Mouse (Mus musculus) embryonic fibroblast, embryonic 13.5 days (primary cell): ENCODE results near the gene Rad51d. TPM values are rescaled to one million over a fixed set of nuclear protein-coding genes. Genes with fewer than 3 reads are reported as not detected.
A peak's percentile ranks its signal among the peaks of the same experiment; 100 is the strongest.

ENCODE experiments used
- H3K27ac ChIP-seq: 2 replicates; pipeline ENCODE4 v1.5.1; 2012; ENCODE audit warnings: low read length, control low read depth, inconsistent platforms; ENCODE audit not compliant: insufficient read depth
- H3K4me1 ChIP-seq: 2 replicates; pipeline ENCODE4 v1.6.1; 2011; ENCODE audit warnings: low read length; ENCODE audit not compliant: control insufficient read depth, insufficient read depth
- H3K4me3 ChIP-seq: 2 replicates; pipeline ENCODE4 v1.5.1; 2011; ENCODE audit warnings: mild to moderate bottlenecking, control low read depth, low read length; ENCODE audit not compliant: insufficient read depth
- CTCF ChIP-seq: IDR thresholded peaks from 2 replicates; pipeline ENCODE4 v1.5.1; 2011; ENCODE audit warnings: mild to moderate bottlenecking, control low read depth, low read length, moderate library complexity, borderline replicate concordance; ENCODE audit not compliant: insufficient read depth
- POLR2A ChIP-seq: IDR thresholded peaks from 2 replicates; pipeline ENCODE4 v1.6.1; 2011; ENCODE audit warnings: low read depth, mild to moderate bottlenecking, control low read depth, low read length, moderate library complexity
- polyA plus RNA-seq: library from polyadenylated mRNA; stranded (reverse); fragments of >200 nt; gene quantifications from 2 replicates; pipeline ENCODE4 v1.2.4, GENCODE M21; 2011; ENCODE audit warnings: low read depth; ENCODE audit not compliant: missing spikeins, insufficient read length

Gene Rad51d
- polyA plus RNA-seq, 1 experiment: 14.0 TPM

DNA sequence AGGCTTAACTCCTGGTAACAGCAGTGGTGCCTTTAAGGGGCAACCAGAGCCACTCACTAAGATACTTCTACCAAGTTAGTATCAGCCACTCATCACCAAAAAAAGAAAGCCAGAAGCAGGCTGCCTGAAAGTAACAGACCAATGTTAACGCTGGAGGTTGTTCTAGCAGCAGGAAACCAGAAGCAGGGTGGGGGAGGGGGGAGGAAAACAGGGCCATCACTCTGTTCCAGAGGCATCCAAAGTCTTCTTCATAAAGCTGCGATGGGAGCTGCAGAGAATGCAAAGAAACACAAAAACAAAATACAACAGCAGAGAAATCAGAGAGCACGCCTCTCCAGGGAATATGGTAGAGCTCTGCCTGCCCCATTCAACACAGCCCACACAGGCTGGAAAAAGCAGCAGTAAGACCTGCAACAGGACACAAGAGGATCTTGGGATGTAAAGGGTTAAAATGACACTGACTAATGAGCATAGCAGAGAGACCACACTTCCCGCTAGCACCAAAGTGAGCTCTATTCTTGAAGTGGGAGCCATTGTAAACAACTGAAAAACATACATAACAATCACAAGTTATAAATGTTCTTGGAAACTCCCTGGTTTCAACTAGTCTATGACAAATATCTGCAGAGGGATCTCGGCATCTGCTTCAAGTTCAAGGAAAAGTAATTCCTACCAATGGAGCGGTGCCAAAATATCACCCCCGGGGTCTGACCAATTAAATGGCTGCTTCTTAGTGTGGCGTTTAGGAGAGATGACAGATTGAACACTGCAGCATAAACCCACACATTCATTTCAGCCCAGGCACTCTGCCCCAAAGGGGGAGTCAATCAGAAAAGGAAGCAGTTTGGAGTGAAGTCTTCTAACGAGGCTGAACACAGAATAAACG lies 59.2 kb downstream of the Rad51d start:
- TF ChIP-seq POLR2A (no peak), CTCF (no peak)
- H3K27ac ChIP-seq: 0 out of 2 replicates have a peak overlapping the region, but pooled peaks have one; percentile 15
- peaks cover 13% of the 10 kb centered on the region for H3K4me1 ChIP-seq
- H3K4me3 ChIP-seq: no peak overlapping the region

DNA sequence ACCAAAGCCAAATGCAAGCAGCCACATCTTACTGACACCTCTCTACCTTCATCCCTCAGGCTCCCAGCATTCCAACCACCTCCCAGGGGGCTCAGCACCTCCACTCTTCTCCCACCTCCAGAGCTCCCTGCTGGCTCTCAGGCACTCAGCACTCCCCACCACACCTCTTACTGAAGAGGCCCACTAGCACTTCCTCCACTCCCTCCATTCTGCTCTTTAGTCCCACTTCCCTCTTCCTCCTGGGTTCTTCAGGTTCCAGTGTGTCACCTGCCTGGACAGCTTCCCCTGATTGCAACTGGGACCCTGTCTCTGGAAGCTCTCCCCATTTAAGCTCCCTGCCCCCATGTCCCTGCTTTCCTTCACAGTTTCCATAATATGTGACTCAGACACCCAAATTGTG lies 63.6 kb downstream of the Rad51d start:
- TF ChIP-seq CTCF: no peak
- no peak for TF ChIP-seq POLR2A
- H3K4me3 ChIP-seq: no peak overlapping the region
- H3K27ac ChIP-seq: no peak overlapping the region
- peaks cover 11% of the 10 kb centered on the region for H3K4me1 ChIP-seq

Other genes starting within 250 kb of the Rad51d start
- 0.28 TPM in 1 of 2 replicates, not detected in the other for gene Cct6b, start 126.3 kb downstream of the Rad51d start, polyA plus RNA-seq
- gene Zfp830, start 126.3 kb downstream of the Rad51d start, polyA plus RNA-seq: 13.3 and 13.6 TPM in 2 replicates
- gene Lig3, start 109.5 kb downstream of the Rad51d start, polyA plus RNA-seq: 28.5 and 30.5 TPM in 2 replicates
- gene Rffl, start 19.4 kb downstream of the Rad51d start, polyA plus RNA-seq: 5.7 and 6.2 TPM in 2 replicates
- not detected in 2 replicates for gene Fndc8, start 1.5 kb upstream of the Rad51d start, polyA plus RNA-seq
- gene Nle1, start 17.8 kb upstream of the Rad51d start, polyA plus RNA-seq: 15.0 and 17.4 TPM in 2 replicates
- not detected in 2 replicates for gene Unc45b, start 19.9 kb upstream of the Rad51d start, polyA plus RNA-seq
- 1.0 and 5.1 TPM in 2 replicates for gene Slfn5, start 60.7 kb upstream of the Rad51d start, polyA plus RNA-seq
- 23.9 and 28.7 TPM in 2 replicates for gene Slfn9, start 101.2 kb upstream of the Rad51d start, polyA plus RNA-seq
- 2.2 and 4.2 TPM in 2 replicates for gene Slfn8, start 130.2 kb upstream of the Rad51d start, polyA plus RNA-seq
- gene Slfn2, start 174.5 kb upstream of the Rad51d start, polyA plus RNA-seq: 7.4 and 7.7 TPM in 2 replicates
- gene Slfn1, start 226.2 kb upstream of the Rad51d start, polyA plus RNA-seq: not detected in 2 replicates